Mouse (Mus musculus): ENCODE data around the gene Gpr37.
A peak's percentile ranks its signal among the peaks of the same experiment; 100 is the strongest.

Gpr37 gene

GRCm38 (mm10) chr6:25690629-25691028 is at the start of gene Gpr37:
Gpr37 (minus strand) TSS chr6:25690729.
- DNase-seq (ENCODE audit: low spot score) = no peak

- peak; percentile 21 for DNase-seq (ENCODE audit: low spot score)
These were observed 46.0 kb upstream of the Gpr37 start for GRCm38 (mm10) chr6:25736533-25736932.

GRCm38 (mm10) chr6:25726560-25726959 is 36.0 kb upstream of the Gpr37 start:
- DNase-seq (ENCODE audit: low spot score) = no peak

GRCm38 (mm10) chr6:25710601-25711000 is 20.1 kb upstream of the Gpr37 start:
- DNase-seq (ENCODE audit: low spot score) = no peak

GRCm38 (mm10) chr6:25709250-25709895 is 18.8 kb upstream of the Gpr37 start:
- no peak for DNase-seq (ENCODE audit: low spot score)

GRCm38 (mm10) chr6:25699956-25700355 is 9.4 kb upstream of the Gpr37 start:
- DNase-seq (ENCODE audit: low spot score) = no peak

- DNase-seq (ENCODE audit: low spot score) = no peak
These were observed 284 bp downstream of the Gpr37 start for GRCm38 (mm10) chr6:25690284-25690605.

- DNase-seq (ENCODE audit: low spot score) = no peak
These were observed 827 bp downstream of the Gpr37 start for GRCm38 (mm10) chr6:25689520-25690283.

- no peak for DNase-seq (ENCODE audit: low spot score)
These were observed 1.5 kb downstream of the Gpr37 start for GRCm38 (mm10) chr6:25688927-25689519.

GRCm38 (mm10) chr6:25686760-25687200 is 3.7 kb downstream of the Gpr37 start:
- no peak for DNase-seq (ENCODE audit: low spot score)

GRCm38 (mm10) chr6:25684391-25684790 is 6.1 kb downstream of the Gpr37 start:
- DNase-seq (ENCODE audit: low spot score) = no peak

GRCm38 (mm10) chr6:25675111-25675510 is 15.4 kb downstream of the Gpr37 start:
- DNase-seq (ENCODE audit: low spot score) = no peak

- no peak for DNase-seq (ENCODE audit: low spot score)
These were observed 16.7 kb downstream of the Gpr37 start for GRCm38 (mm10) chr6:25673801-25674200.

- no peak for DNase-seq (ENCODE audit: low spot score)
These were observed 20.4 kb downstream of the Gpr37 start for GRCm38 (mm10) chr6:25670150-25670549.

GRCm38 (mm10) chr6:25663942-25664341 is 26.6 kb downstream of the Gpr37 start:
- no peak for DNase-seq (ENCODE audit: low spot score)

GRCm38 (mm10) chr6:25659924-25660675 is 30.4 kb downstream of the Gpr37 start:
- no peak for DNase-seq (ENCODE audit: low spot score)

Data from MN1 (cell line).